ENCODE assay signal across 15 mouse cellular contexts in genomic region chr6:115501131-115501530, GRCm38 (mm10). TPM values are rescaled to one million over a fixed set of nuclear protein-coding genes. Genes with fewer than 3 reads are reported as not detected.
DNase-seq lines count a peak whose midpoint lies in the region; ATAC-seq and TF ChIP-seq lines count a peak whose summit lies in the region.
"Had no signal": no experiment of that assay in that cellular context is flagged by ENCODE, and none has a peak within 500 bp of the region (broad histone marks: within the 10 kb centered on the region; RNA-seq: fewer than 3 reads in every experiment).

No protein-coding gene starts in this region.

- TF ChIP-seq CTCF in small intestine, adult 2 months (IDR thresholded peaks at IDR 0.05; ENCODE audit: extremely low read depth, insufficient read length, insufficient replicate concordance, low read depth, low read length), result no peak

- peak overlapping the region; percentile 60; the same call in 1 of the 2 replicates for H3K27ac ChIP-seq in heart, embryonic 10.5 days
- H3K27ac ChIP-seq in small intestine, adult 2 months (ENCODE audit: insufficient read depth, low read depth, low read length), result peak overlapping the region; percentile 43; the same call in 1 of the 2 replicates
- no peak overlapping the region for H3K27ac ChIP-seq in midbrain, embryonic 16.5 days (ENCODE audit: low read length)
- H3K27ac ChIP-seq: heart, embryonic 13.5 days; limb, embryonic 10.5 days; liver, embryonic 15.5 days; midbrain, embryonic 12.5 days had no signal

- H3K27me3 ChIP-seq in megakaryocyte, embryonic 14.5 days (replicated peaks), result no peaks in the 10 kb centered on the region
- H3K27me3 ChIP-seq in heart, embryonic 10.5 days (ENCODE audit: insufficient read depth, poor library complexity, severe bottlenecking), result 0 out of 2 replicates have a peak, but pooled peaks cover 4% of the 10 kb centered on the region
- no peaks in the 10 kb centered on the region for H3K27me3 ChIP-seq in small intestine, adult 2 months (ENCODE audit: control insufficient read depth, insufficient read depth, low read length)
- H3K27me3 ChIP-seq in midbrain, embryonic 16.5 days (ENCODE audit: control insufficient read depth, insufficient read depth, low read depth, low read length), result no peaks in the 10 kb centered on the region
- H3K27me3 ChIP-seq: liver, embryonic 15.5 days; midbrain, embryonic 12.5 days had no signal

- WGBS in heart, embryonic 10.5 days, result 23% methylated on average over 3 of the region's 3 CpGs
- WGBS in small intestine, adult 2 months, result 50% methylated on average over 3 of the region's 3 CpGs
- WGBS in midbrain, embryonic 16.5 days, result 78% methylated on average over 3 of the region's 3 CpGs

- no peak for ATAC-seq in megakaryocyte, adult 5-6 weeks (ENCODE audit: poor library complexity, severe bottlenecking)
- ATAC-seq in midbrain, embryonic 16.5 days, result no peak

- TF ChIP-seq POLR2A in small intestine, adult 2 months (IDR thresholded peaks at IDR 0.05; ENCODE audit: low read depth, low read length), result no peak

- H3K9ac ChIP-seq in midbrain, embryonic 16.5 days (ENCODE audit: low read depth, low read length), result no peak overlapping the region
- H3K9ac ChIP-seq: heart, embryonic 13.5 days; liver, embryonic 15.5 days; midbrain, embryonic 12.5 days had no signal

- no peaks in the 10 kb centered on the region for H3K9me3 ChIP-seq in megakaryocyte, embryonic 14.5 days
- no peaks in the 10 kb centered on the region for H3K9me3 ChIP-seq in heart, embryonic 10.5 days
- H3K9me3 ChIP-seq in midbrain, embryonic 16.5 days (replicated peaks; ENCODE audit: control insufficient read depth, low read length, poor library complexity, severe bottlenecking), result no peaks in the 10 kb centered on the region
- H3K9me3 ChIP-seq: heart, embryonic 13.5 days; limb, embryonic 10.5 days; liver, embryonic 15.5 days; midbrain, embryonic 12.5 days had no signal

- peaks cover 75% of the 10 kb centered on the region for H3K4me1 ChIP-seq in megakaryocyte, embryonic 14.5 days
- H3K4me1 ChIP-seq in heart, embryonic 10.5 days, result peaks cover 41% of the 10 kb centered on the region
- peaks cover 29% of the 10 kb centered on the region for H3K4me1 ChIP-seq in small intestine, adult 2 months (ENCODE audit: control insufficient read depth, insufficient read depth, insufficient read length, low read length)
- H3K4me1 ChIP-seq in midbrain, embryonic 16.5 days (ENCODE audit: control insufficient read depth, insufficient read depth, low read length), result no peaks in the 10 kb centered on the region
- H3K4me1 ChIP-seq: midbrain, embryonic 12.5 days had no signal

- no peak overlapping the region for H3K4me2 ChIP-seq in midbrain, embryonic 16.5 days (ENCODE audit: low read length)
- H3K4me2 ChIP-seq: heart, embryonic 13.5 days; liver, embryonic 15.5 days; midbrain, embryonic 12.5 days had no signal

- H3K36me3 ChIP-seq in megakaryocyte, embryonic 14.5 days (replicated peaks; ENCODE audit: low read length), result peaks cover 8% of the 10 kb centered on the region
- H3K36me3 ChIP-seq in heart, embryonic 10.5 days, result no peaks in the 10 kb centered on the region
- H3K36me3 ChIP-seq in small intestine, adult 2 months (ENCODE audit: control insufficient read depth, insufficient read depth, low read length), result no peaks in the 10 kb centered on the region
- no peaks in the 10 kb centered on the region for H3K36me3 ChIP-seq in midbrain, embryonic 16.5 days (ENCODE audit: control insufficient read depth, insufficient read depth, low read length)
- H3K36me3 ChIP-seq: heart, embryonic 13.5 days; limb, embryonic 10.5 days; liver, embryonic 15.5 days; midbrain, embryonic 12.5 days had no signal

- H3K4me3 ChIP-seq in megakaryocyte, embryonic 14.5 days (replicated peaks), result peak overlapping the region; percentile 81
- no peak overlapping the region for H3K4me3 ChIP-seq in heart, embryonic 10.5 days
- no peak overlapping the region for H3K4me3 ChIP-seq in small intestine, adult 2 months (ENCODE audit: low read depth, low read length)
- no peak overlapping the region for H3K4me3 ChIP-seq in midbrain, embryonic 16.5 days (ENCODE audit: low read depth, low read length)
- H3K4me3 ChIP-seq: erythroblast, embryonic 14.5 days; heart, embryonic 13.5 days; limb, embryonic 10.5 days; liver, embryonic 15.5 days; midbrain, embryonic 12.5 days had no signal

- DNase-seq in cerebellum, postnatal 10 days, result peak; percentile 62 to 64
- no peak for DNase-seq in cerebellum, adult 8-10 months
- no peak for DNase-seq in heart, embryonic 10.5 days (ENCODE audit: low spot score)
- no peak for DNase-seq in layer of hippocampus, postnatal 25 days (ENCODE audit: extremely low spot score in 1 of 2, low spot score in 1 of 2)
- DNase-seq: kidney, adult 18-20 months; thymus, adult 18-20 months had no signal

RNA-seq across cellular contexts. Expression of gene Tsen2, which starts 43.3 kb away (rescaled TPM):
- 3.2 and 5.5 TPM in 2 replicates for polyA plus RNA-seq in megakaryocyte, embryonic 14.5 days (2012; ENCODE audit: insufficient read depth, low replicate concordance)
- total RNA-seq in megakaryocyte, adult 5-6 weeks (2015), result 2.9 and 3.0 TPM in 2 replicates
- total RNA-seq in megakaryocyte, adult 5-6 weeks (2017), result 3.4 and 8.7 TPM in 2 replicates
- polyA plus RNA-seq in heart, embryonic 10.5 days (2016; fragmentation: Nextera tagmentation; extraction: Ambion mirVana), result 27.0 and 29.0 TPM in 2 replicates
- 1.2 and 1.4 TPM in 2 replicates for polyA plus RNA-seq in small intestine, adult 2 months (2012; rRNA removed)
- 10 to 100 TPM; 24.8 to 25.5 TPM for total RNA-seq in layer of hippocampus, postnatal 25 days (2021)
- polyA plus RNA-seq in midbrain, embryonic 16.5 days (2015; fragmentation: Nextera tagmentation; extraction: Ambion mirVana), result 34.2 and 36.5 TPM in 2 replicates

Comparison
In these comparisons a context has a peak if more than half of its experiments do, and no peak if none do; other contexts are left out.
1. DNase-seq: peak in cerebellum, postnatal 10 days (2 of 2); none in cerebellum, adult 8-10 months (single experiment), heart, embryonic 10.5 days (single experiment) and layer of hippocampus, postnatal 25 days (0 of 2).